Mouse (Mus musculus) ovary, adult 18-20 months (tissue): ENCODE data around the gene Gpld1.

ENCODE experiments used
- DNase-seq: peaks from one replicate; pipeline ENCODE4 v3.0.0; 2022; ENCODE audit warnings: low spot score, mixed read lengths

Gene Gpld1

GRCm38 (mm10) chr13:25022386-25022785, 79.4 kb downstream of the Gpld1 start:
- DNase-seq = no peak

- no peak for DNase-seq
Measured at GRCm38 (mm10) chr13:25023129-25023528, 80.2 kb downstream of the Gpld1 start.

GRCm38 (mm10) chr13:25024655-25025054, 81.7 kb downstream of the Gpld1 start:
- no peak for DNase-seq

GRCm38 (mm10) chr13:25026409-25027113, 83.6 kb downstream of the Gpld1 start:
- no peak for DNase-seq

GRCm38 (mm10) chr13:25027114-25027425, 84.1 kb downstream of the Gpld1 start:
- DNase-seq = no peak

- no peak for DNase-seq
Measured at GRCm38 (mm10) chr13:25039488-25039887, 96.5 kb downstream of the Gpld1 start.
